Mouse (Mus musculus) liver, adult 2 months (tissue): Measurements from ENCODE around the gene Psma6.

Experiments
- CTCF ChIP-seq: fragments of 200-500 bp; IDR thresholded peaks from 2 replicates; pipeline ENCODE4 v1.5.1; 2011; ENCODE audit warnings: low read depth, low read length, control low read depth
- POLR2A ChIP-seq: fragments of 200-500 bp; IDR thresholded peaks from 2 replicates; pipeline ENCODE4 v1.6.1; 2011; ENCODE audit warnings: low read length, control low read depth; ENCODE audit not compliant: insufficient read depth; ENCODE audit errors: extremely low read depth

DNA sequence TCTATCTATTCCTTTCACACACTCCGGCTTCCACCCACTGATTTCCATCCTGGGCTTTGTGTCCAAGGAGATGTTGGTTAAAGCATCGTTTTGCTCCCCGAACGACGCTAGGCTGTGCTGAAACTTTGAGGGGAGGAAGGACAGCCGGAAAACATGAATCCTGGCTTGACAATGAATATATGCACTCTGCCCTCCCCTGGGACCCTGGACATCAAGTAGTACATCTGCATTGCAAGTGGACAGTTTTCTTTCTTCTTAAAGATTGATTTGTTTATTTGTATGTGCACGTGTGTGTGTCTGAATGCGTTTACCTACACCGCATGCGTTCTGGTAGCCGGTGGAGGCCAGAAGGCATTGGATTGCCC, 63.4 kb downstream of the Psma6 start:
- no peak for TF ChIP-seq POLR2A
- TF ChIP-seq CTCF, result no peak
